Mouse (Mus musculus) limb, embryonic 14.5 days (tissue): ENCODE measurements around the gene Ptger2. TPM values are rescaled to one million over a fixed set of nuclear protein-coding genes. Genes with fewer than 3 reads are reported as not detected.

Experiments
- ATAC-seq: fragments of 200-750 bp; cut with Nextera tagmentation; 2 replicates; pipeline ENCODE4 v1.8.0; 2017; ENCODE audit warnings: low read depth, moderate number of reproducible peaks, moderate TSS enrichment; ENCODE audit not compliant: low FRiP score
- DNase-seq: peaks from one replicate; pipeline ENCODE4 v3.0.0-alpha.2; 2015; ENCODE audit warnings: low spot score
- H3K27ac ChIP-seq: fragments of 300-500 bp; sonication (generic); replicated peaks from 2 replicates; pipeline ENCODE4 v1.5.1; 2014; ENCODE audit warnings: low read depth, mild to moderate bottlenecking, low read length, moderate library complexity, mixed read lengths
- H3K27me3 ChIP-seq: fragments of 300-500 bp; sonication (generic); 2 replicates; pipeline ENCODE4 v1.6.1; 2014; ENCODE audit warnings: low read length, mixed read lengths; ENCODE audit not compliant: control insufficient read depth, insufficient read depth
- H3K36me3 ChIP-seq: fragments of 300-500 bp; sonication (generic); 2 replicates; pipeline ENCODE4 v1.6.1; 2014; ENCODE audit warnings: mild to moderate bottlenecking, low read length, moderate library complexity, mixed read lengths; ENCODE audit not compliant: control insufficient read depth, insufficient read depth
- H3K4me1 ChIP-seq: fragments of 300-500 bp; sonication (generic); 2 replicates; pipeline ENCODE4 v1.6.1; 2014; ENCODE audit warnings: antibody characterized with exemption, low read length, mixed read lengths; ENCODE audit not compliant: control insufficient read depth, insufficient read depth
- H3K4me2 ChIP-seq: fragments of 300-500 bp; sonication (generic); replicated peaks from 2 replicates; pipeline ENCODE4 v1.6.1; 2014; ENCODE audit warnings: low read depth, mild to moderate bottlenecking, low read length, moderate library complexity; ENCODE audit not compliant: severe bottlenecking
- H3K4me3 ChIP-seq: fragments of 300-500 bp; sonication (generic); replicated peaks from 2 replicates; pipeline ENCODE4 v1.5.1; 2014; ENCODE audit warnings: low read length
- H3K9ac ChIP-seq: fragments of 300-500 bp; sonication (generic); 2 replicates; pipeline ENCODE4 v1.6.1; 2014; ENCODE audit warnings: mild to moderate bottlenecking, low read depth, low read length, moderate library complexity; ENCODE audit not compliant: severe bottlenecking
- H3K9me3 ChIP-seq: fragments of 300-500 bp; sonication (generic); 2 replicates; pipeline ENCODE4 v1.6.1; 2016; ENCODE audit warnings: low read length; ENCODE audit not compliant: control insufficient read depth
- POLR2A ChIP-seq: fragments of 200-500 bp; IDR thresholded peaks from 2 replicates; pipeline ENCODE4 v1.8.0; 2012; ENCODE audit warnings: inconsistent platforms, mild to moderate bottlenecking, moderate library complexity, borderline replicate concordance; ENCODE audit not compliant: insufficient read depth, insufficient read length; ENCODE audit errors: extremely low read depth
- WGBS: fragments of 180-500 bp; shearing (Covaris S2); extraction: QIAGEN DNeasy Blood & Tissue Kit; methylation state at CpG from one replicate; pipeline ENCODE4 v1.1.7; 2014; 5-methylcytosine and 5-hydroxymethylcytosine counted together
- polyA plus RNA-seq, 2 experiments: library from polyadenylated mRNA; depleted of rRNA in 1 of 2; stranded (reverse) in 1 of 2; unstranded in 1 of 2; fragments of >200 nt; fragmentation: Nextera tagmentation in 1 of 2; extraction: Ambion mirVana in 1 of 2; gene quantifications; 2 replicates each; pipeline versions ENCODE4 v1.2.1 to v1.2.3; 2012 to 2014

Ptger2 gene
- polyA plus RNA-seq, 2 experiments = 0.50 to 0.54 TPM

- 84% methylated on average over 3 of the region's 3 CpGs for WGBS
- ATAC-seq (no peak), DNase-seq (no peak)
- no peak overlapping the region for H3K27ac ChIP-seq
- no peaks in the 10 kb centered on the region for H3K27me3 ChIP-seq
- no peaks in the 10 kb centered on the region for H3K36me3 ChIP-seq
- no peak for TF ChIP-seq POLR2A
- no peaks in the 10 kb centered on the region for H3K4me1 ChIP-seq
- no peak overlapping the region for H3K4me3 ChIP-seq
- H3K9me3 ChIP-seq = no peaks in the 10 kb centered on the region
- no peak overlapping the region for H3K4me2 ChIP-seq
- no peak overlapping the region for H3K9ac ChIP-seq
Measured at GRCm38 (mm10) chr14:45000086-45000769, 12.2 kb downstream of the Ptger2 start.

GRCm38 (mm10) chr14:45005698-45006283 is 17.8 kb downstream of the Ptger2 start:
- WGBS = 88% methylated on average over 4 of the region's 4 CpGs
- no peak for TF ChIP-seq POLR2A

GRCm38 (mm10) chr14:45009242-45009641 is 21.2 kb downstream of the Ptger2 start:
- Histone ChIP-seq H3K4me1 (no peaks in the 10 kb centered on the region), H3K4me3 (no peak overlapping the region), H3K27ac (no peak overlapping the region), H3K9ac (no peak overlapping the region), H3K4me2 (no peak overlapping the region), H3K27me3 (no peaks in the 10 kb centered on the region), H3K36me3 (no peaks in the 10 kb centered on the region), H3K9me3 (no peaks in the 10 kb centered on the region)
- TF ChIP-seq POLR2A = no peak
- WGBS = 96% methylated on average over 1 of the region's 1 CpGs
- no peak for DNase-seq
- ATAC-seq = no peak

More at GRCm38 (mm10) chr14:45005698-45006283, 17.8 kb downstream of the Ptger2 start:
- Histone ChIP-seq H3K36me3 (no peaks in the 10 kb centered on the region), H3K4me1 (no peaks in the 10 kb centered on the region), H3K9ac (no peak overlapping the region), H3K27me3 (no peaks in the 10 kb centered on the region), H3K27ac (no peak overlapping the region), H3K9me3 (no peaks in the 10 kb centered on the region), H3K4me2 (no peak overlapping the region), H3K4me3 (no peak overlapping the region)
- ATAC-seq (no peak), DNase-seq (no peak)

GRCm38 (mm10) chr14:45011260-45011659 is 23.3 kb downstream of the Ptger2 start:
- no peak for TF ChIP-seq POLR2A
- Histone ChIP-seq H3K36me3 (no peaks in the 10 kb centered on the region), H3K4me1 (no peaks in the 10 kb centered on the region), H3K9me3 (no peaks in the 10 kb centered on the region), H3K4me3 (no peak overlapping the region), H3K27ac (no peak overlapping the region), H3K4me2 (no peak overlapping the region), H3K27me3 (no peaks in the 10 kb centered on the region), H3K9ac (no peak overlapping the region)
- no peak for ATAC-seq
- DNase-seq = no peak
- WGBS = 86% methylated on average over 2 of the region's 2 CpGs

- no peaks in the 10 kb centered on the region for H3K4me1 ChIP-seq
- DNase-seq (no peak), ATAC-seq (no peak)
- no peaks in the 10 kb centered on the region for H3K27me3 ChIP-seq
- H3K9ac ChIP-seq = no peak overlapping the region
- H3K4me3 ChIP-seq = no peak overlapping the region
- no peaks in the 10 kb centered on the region for H3K36me3 ChIP-seq
- no peak overlapping the region for H3K27ac ChIP-seq
- no peak for TF ChIP-seq POLR2A
- 84% methylated on average over 6 of the region's 6 CpGs for WGBS
- H3K4me2 ChIP-seq = no peak overlapping the region
- no peaks in the 10 kb centered on the region for H3K9me3 ChIP-seq
Measured at GRCm38 (mm10) chr14:45011671-45012070, 23.7 kb downstream of the Ptger2 start.
